Mouse (Mus musculus) adrenal gland, postnatal 4 days (tissue): ENCODE measurements around the gene P2ry10b. TPM values are rescaled to one million over a fixed set of nuclear protein-coding genes. Genes with fewer than 3 reads are reported as not detected.

ENCODE experiments used
- DNase-seq, 2 experiments: peaks; one replicate each; pipeline ENCODE4 v3.0.0; 2021 to 2022; ENCODE audit warnings: low spot score in 2 of 2, mixed read lengths in 2 of 2
- long read RNA-seq, 2 experiments: library from polyadenylated mRNA; stranded (forward); transcript quantifications; one replicate each; pipeline ENCODE4 v2.0.0; 2021
- total RNA-seq, 2 experiments: library from RNA; stranded (reverse); gene quantifications; 2 replicates each; pipeline ENCODE4 v1.2.3; 2021

P2ry10b gene
- total RNA-seq = 1 to 10 TPM; 1.8 to 2.0 TPM
- long read RNA-seq, experiment 1, partial matches to known transcripts = 0 of 1 reads
- long read RNA-seq, experiment 1, other reads (novel, unspliced or antisense) = 0 of 1 reads
- long read RNA-seq, experiment 2, partial matches to known transcripts = 0 of 1 reads
- long read RNA-seq, experiment 2, other reads (novel, unspliced or antisense) = 0 of 1 reads

- DNase-seq = no peak
Measured at GRCm38 (mm10) chrX:107148681-107149080, at the start of gene P2ry10b. Gene P2ry10b, plus strand, starts transcription at chrX:107148927.

GRCm38 (mm10) chrX:107116333-107116732, 32.4 kb upstream of the P2ry10b start:
- DNase-seq = no peak

DNA sequence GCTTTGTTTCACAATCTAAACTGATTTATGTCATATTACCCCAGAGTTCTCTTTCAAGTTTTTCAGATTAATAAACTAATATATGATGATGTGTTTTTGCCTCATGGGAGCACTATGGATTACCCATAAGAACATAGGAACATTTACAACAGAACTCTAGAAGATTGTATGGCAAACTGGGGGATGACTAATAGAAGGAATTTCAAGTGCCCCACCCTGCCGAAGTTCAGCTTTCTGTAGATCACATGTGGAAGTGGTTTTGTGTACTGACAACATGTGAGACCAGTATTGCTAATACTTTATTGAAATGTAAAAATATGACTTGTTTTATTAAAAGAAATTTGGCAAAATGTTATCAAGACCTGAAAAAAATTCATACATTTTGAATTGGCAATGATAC, 31.7 kb upstream of the P2ry10b start:
- no peak for DNase-seq

DNA sequence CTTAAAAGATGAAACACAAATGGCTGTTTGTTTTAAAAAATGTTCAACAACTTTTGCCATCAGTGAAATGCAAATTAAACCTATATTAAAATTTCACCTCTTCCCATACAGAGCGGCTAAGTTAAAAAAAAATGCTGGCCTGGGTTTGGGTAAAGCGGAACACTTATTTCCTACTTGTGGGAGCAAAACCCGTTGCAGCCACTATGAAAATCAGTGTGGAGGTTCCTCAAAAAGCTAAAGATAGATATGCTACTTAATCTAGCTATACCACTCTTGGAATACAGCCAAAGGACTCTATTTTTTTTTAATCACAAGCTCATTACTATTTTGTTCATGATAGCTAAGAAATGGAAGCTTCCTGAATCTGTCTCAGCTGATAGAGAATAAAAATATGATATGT, 5.5 kb upstream of the P2ry10b start:
- no peak for DNase-seq

DNA sequence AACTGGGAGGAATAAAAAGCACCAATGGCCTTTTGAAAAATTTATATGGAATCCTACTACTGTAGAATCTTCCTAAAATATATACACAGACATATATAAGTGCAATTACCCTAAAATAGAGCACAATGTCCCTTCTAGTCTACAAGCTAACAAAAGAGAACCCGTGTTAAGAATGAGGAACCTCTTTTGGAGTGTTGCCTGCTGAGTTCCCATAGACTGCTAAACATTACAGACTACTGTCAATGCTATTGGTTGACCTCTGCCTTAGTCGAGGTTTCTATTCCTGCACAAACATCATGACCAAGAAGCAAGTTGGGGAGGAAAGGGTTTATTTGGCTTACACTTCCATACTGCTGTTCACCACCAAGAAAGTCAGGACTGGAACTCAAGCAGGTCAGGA, 4.8 kb upstream of the P2ry10b start:
- DNase-seq = no peak

DNA sequence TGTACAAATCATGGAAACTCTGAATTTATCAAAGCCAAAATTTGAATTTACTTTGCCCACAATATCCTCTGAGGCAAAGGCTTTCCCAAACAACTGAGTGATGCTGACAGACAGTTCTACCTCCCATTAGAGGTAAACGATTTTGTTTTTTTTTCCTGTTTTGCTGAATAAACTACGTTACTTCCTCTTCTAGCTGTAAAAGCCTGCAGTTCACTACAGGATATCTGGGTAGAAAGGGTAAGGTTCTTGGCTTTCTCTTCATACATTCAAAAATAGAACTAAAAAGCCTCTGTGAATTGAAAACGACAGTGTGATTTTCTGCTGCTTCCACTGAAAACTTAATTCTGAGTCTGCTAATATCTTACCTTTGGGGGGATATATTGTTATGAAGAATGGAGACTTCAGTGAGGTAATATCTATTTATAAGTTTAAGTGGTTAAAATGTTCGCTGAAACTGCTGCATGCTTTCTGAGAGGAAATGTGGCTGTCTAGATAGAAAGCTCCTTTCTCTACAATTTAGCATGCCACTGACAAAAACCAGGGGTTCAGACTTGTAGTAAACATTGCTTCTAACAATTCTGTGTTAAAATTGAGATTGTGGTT, 765 bp downstream of the P2ry10b start:
- DNase-seq = no peak

- DNase-seq = no peak
Measured at GRCm38 (mm10) chrX:107150027-107150426, 1.3 kb downstream of the P2ry10b start.

DNA sequence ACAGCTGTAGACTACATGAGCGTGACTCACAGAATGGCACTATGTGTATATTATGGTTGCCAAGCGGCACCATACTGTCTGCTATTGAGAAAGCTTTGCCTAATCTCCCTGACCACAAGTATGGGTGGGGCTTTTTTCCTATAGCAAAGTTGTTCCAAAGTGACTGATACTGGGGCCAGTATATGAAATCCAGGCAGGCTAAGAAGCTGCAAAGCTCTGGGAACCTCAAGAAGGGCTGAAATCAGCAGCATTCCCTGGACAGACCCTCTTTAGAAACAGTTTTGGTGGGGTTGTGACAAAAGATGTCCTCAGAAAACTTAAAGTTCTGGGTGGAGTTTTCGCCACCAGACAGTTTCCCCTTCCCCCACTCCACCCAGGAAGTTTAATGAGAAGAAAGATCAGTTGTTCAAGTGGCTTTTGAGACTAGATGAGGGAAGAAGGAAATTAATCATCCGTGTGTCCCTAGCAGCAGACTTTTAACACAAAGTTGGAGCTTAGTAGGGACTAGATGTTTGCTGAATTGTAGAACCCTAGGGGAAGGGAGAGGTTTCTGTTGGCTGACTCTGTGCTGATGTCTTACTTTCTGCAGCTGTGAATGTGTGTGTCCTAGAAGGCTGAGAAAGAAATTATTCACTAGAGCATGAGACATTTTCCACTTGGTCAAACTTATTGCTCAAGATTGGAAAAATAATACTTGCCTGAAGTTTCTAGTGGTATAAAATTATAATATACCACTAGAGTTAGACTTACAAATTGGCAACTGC, 2.2 kb downstream of the P2ry10b start:
- DNase-seq = no peak

GRCm38 (mm10) chrX:107156021-107156420, 7.3 kb downstream of the P2ry10b start:
- DNase-seq = no peak

- DNase-seq = no peak
Measured at GRCm38 (mm10) chrX:107160496-107160895, 11.8 kb downstream of the P2ry10b start.

DNA sequence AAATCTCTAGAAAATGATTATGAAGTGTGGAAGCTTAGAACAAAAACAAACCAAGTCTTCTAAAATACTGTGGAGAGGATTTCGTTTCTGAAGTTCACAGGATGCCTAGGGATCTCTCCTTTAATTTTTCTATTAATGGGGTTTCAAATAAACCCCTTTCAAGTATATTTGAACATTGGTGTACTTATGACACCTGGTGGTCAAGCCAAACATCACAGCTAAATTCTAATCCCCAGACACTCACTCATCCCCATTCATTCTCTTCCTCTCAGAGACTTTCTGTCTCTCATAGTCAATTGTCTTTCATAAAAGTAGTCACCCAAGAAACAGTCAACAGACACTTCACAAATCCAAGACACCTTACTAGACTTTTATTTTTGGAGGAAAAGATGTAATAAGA, 19.6 kb downstream of the P2ry10b start:
- no peak for DNase-seq

GRCm38 (mm10) chrX:107169128-107169527, 20.4 kb downstream of the P2ry10b start:
- DNase-seq = no peak

GRCm38 (mm10) chrX:107178742-107179141, 30.0 kb downstream of the P2ry10b start:
- no peak for DNase-seq

DNA sequence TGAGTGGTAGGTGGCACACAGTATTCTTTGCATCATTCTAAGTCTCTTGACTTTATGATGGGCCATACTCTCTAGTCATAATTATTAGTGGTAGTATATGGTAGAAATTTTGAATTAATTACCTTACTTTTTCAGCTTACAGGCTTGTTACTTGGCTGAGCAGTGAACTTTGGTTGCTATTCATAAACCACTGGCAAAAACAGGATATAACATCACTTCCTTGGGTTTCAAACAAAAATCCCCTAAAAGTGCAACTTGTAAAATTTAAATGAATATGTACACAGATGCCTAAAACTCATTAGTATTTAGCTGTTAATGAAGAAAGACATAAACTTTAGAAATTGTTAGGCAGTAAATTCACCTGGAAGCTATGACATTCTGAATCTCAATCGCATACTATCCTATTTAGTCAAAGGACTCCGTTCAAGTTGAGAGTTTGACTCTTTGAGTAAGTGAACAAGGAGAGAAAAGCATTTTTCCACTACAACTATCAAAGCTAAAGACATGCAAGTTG, 68.9 kb downstream of the P2ry10b start:
- DNase-seq = no peak

Other genes with a start within 250 kb of the P2ry10b start
- gene Lpar4, start 228.3 kb upstream of the P2ry10b start, total RNA-seq = 1 to 10 TPM; 5.8 to 7.7 TPM
- under 1 TPM in 1 of 2 experiments, not detected in 1; 0.28 TPM for gene P2ry10, start 60.4 kb upstream of the P2ry10b start, total RNA-seq
- gene Gpr174, start 107.0 kb downstream of the P2ry10b start, total RNA-seq = under 1 TPM in 1 of 2 experiments, not detected in 1; 0.17 TPM